Mouse (Mus musculus) bone marrow macrophage, adult 2 months (primary cell): ENCODE data around the gene Casp7. TPM values are rescaled to one million over a fixed set of nuclear protein-coding genes. Genes with fewer than 3 reads are reported as not detected.

Source experiments
- H3K27ac ChIP-seq: 2 replicates; pipeline ENCODE4 v1.5.1; 2012; ENCODE audit warnings: low read depth, low read length; ENCODE audit not compliant: insufficient read depth
- H3K4me1 ChIP-seq: 2 replicates; pipeline ENCODE4 v1.6.1; 2012; ENCODE audit warnings: low read length; ENCODE audit not compliant: control insufficient read depth, insufficient read depth
- H3K4me3 ChIP-seq: 2 replicates; pipeline ENCODE4 v1.5.1; 2012; ENCODE audit warnings: mild to moderate bottlenecking, low read length, moderate library complexity; ENCODE audit not compliant: insufficient read depth
- CTCF ChIP-seq: IDR thresholded peaks from 2 replicates; pipeline ENCODE4 v1.5.1; 2012; ENCODE audit warnings: low read depth, mild to moderate bottlenecking, low read length, moderate library complexity
- POLR2A ChIP-seq: IDR thresholded peaks from 2 replicates; pipeline ENCODE4 v1.6.1; 2012; ENCODE audit warnings: mild to moderate bottlenecking, low read depth, low read length, borderline replicate concordance
- polyA plus RNA-seq: library from polyadenylated mRNA; stranded (reverse); fragments of >200 nt; gene quantifications from 2 replicates; pipeline ENCODE4 v1.2.4, GENCODE M21; 2012; ENCODE audit not compliant: missing spikeins, insufficient read depth, insufficient read length

Gene Casp7
- polyA plus RNA-seq, 1 experiment, result 17.6 TPM

DNA sequence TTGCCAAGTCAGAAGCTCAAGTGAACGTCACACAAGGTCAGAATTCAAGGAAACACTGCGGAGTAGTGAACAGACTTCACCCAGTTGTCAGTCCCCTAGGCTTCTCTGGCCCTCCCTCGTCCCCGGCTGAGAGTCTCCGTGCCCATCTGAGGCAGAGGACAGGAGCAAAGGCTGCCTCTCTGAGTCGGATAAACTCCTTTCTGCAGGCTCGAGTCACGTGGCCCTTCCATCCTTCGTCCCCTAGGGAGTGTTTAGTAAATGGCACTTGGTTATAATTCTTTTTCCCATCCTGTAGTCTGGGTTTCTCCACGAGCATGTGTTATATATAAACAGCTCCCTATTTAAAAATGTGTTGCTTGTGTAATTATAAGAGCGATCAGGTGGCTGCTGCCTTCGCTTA lies 26.4 kb downstream of the Casp7 start:
- Histone ChIP-seq H3K4me3 (no peak overlapping the region), H3K27ac (no peak overlapping the region), H3K4me1 (no peaks in the 10 kb centered on the region)
- TF ChIP-seq CTCF (no peak), POLR2A (no peak)

DNA sequence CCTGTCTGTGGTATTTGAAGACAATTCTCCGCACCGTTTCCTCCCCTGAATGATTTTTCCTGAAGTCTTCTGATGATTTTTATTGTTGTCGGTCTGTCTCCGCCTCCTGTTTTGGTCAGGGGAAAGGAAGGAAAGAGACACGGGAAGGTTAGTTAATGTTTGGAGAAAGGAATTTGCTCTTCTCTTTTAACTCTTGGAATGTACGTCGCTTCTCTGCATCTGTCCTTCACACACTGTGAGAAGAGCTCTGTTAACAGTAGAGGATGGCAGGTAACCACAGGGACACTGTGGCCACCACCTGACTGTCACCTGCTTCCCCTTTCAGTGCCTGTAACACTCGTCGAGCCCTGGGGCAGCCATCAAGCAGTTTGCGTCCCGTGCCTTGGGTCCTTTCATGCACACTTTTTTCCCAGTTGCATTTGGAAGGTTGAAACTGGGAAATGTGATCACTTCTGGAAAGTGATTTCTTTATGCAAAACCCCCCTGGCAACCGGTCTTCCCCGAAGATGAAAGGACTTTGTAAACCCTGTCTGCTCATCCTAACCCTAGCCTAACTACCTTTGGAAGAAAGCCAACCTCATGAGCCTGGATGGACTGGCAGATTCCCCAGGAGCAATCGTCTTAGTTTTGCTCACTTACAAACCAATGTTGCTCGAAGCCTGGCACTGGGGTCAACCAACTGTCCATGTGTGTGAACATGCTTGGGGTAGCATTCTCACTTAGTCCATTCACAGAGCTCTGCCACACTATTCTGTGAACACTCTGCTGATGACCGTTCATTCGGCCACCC lies 27.9 kb downstream of the Casp7 start:
- Histone ChIP-seq H3K4me1 (no peaks in the 10 kb centered on the region), H3K27ac (no peak overlapping the region), H3K4me3 (no peak overlapping the region)
- TF ChIP-seq POLR2A, result no peak
- no peak for TF ChIP-seq CTCF

DNA sequence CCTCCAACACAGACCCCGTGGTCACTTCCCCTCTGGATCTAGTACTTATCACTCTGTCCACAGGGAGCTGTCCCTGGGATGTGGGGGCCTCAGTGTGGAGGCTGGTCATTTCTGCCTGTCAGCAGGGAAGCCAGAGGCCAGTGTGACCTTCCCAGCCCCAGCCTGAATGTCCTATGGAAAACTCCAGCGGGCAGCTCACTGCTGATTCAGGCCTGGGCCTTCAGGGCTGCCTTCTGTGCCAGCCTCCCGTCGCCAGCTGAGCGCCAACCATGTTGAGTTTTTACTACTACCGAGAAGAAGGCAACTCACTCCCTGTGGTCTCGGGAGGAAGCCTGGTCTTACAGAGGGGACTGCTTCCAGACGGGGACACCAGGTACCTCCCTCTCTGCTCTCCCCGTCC lies 28.6 kb downstream of the Casp7 start:
- no peak overlapping the region for H3K27ac ChIP-seq
- no peaks in the 10 kb centered on the region for H3K4me1 ChIP-seq
- no peak for TF ChIP-seq POLR2A
- TF ChIP-seq CTCF, result no peak
- H3K4me3 ChIP-seq, result no peak overlapping the region

DNA sequence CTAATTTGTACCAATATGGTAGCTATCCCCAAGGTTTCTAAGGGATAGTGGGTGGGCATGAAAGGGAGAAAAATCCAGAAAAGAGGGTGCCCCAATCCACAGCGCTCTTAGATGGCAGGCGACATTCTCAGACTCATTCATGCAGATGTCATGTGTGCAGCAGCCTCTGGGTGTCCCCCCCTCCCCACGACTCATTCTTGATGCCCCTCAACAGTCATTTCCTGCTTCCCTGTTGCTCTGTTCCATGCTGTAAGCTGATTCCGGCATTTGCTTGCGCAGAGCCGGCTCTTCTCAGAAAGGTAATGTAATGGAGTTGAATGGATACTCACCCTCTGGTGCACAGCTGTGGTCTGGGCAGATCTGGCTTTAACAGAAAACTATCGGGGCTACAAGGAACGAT lies 33.4 kb downstream of the Casp7 start:
- TF ChIP-seq POLR2A (no peak), CTCF (no peak)
- no peak overlapping the region for H3K4me3 ChIP-seq
- H3K27ac ChIP-seq, result no peak overlapping the region
- H3K4me1 ChIP-seq, result no peaks in the 10 kb centered on the region

DNA sequence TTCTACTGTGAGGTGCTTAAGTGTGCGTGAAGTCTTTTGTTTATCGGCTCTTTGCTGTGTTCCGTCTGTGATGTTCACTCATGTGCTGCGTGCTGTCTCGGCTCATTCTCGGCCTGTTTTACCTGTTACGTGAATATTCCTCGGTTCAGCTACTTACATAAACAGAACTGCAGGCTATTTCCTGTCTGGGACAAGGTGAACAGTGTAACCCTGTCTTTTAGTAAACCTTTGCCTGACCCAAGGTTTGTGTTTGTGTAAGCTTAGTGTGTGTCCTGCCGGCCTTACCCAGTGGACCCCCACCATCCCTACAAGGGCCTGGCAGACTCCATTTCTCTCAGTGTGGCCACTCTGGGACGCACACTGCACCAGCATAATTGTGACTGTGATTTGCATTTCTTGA lies 35.8 kb downstream of the Casp7 start:
- H3K4me1 ChIP-seq, result no peaks in the 10 kb centered on the region
- TF ChIP-seq POLR2A, result no peak
- TF ChIP-seq CTCF, result no peak
- H3K27ac ChIP-seq, result no peak overlapping the region
- H3K4me3 ChIP-seq, result no peak overlapping the region

DNA sequence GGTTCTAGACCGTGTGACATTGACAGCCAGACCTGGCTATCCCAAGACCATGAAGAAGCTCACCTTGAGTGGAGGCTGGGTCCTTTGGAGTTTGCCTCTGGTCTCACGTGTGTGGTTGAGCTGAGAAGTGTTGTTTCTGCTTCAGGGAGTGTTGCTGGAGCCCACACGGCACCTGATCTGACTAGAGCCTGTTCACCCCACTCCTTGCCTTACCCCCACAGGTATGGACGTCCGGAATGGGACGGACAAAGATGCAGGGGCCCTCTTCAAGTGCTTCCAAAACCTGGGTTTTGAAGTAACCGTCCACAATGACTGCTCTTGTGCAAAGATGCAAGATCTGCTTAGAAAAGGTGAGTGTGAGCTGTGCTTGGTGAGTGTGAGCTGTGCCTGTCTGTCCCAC lies 36.7 kb downstream of the Casp7 start:
- Histone ChIP-seq H3K27ac (no peak overlapping the region), H3K4me1 (no peaks in the 10 kb centered on the region), H3K4me3 (no peak overlapping the region)
- TF ChIP-seq POLR2A (no peak), CTCF (no peak)

DNA sequence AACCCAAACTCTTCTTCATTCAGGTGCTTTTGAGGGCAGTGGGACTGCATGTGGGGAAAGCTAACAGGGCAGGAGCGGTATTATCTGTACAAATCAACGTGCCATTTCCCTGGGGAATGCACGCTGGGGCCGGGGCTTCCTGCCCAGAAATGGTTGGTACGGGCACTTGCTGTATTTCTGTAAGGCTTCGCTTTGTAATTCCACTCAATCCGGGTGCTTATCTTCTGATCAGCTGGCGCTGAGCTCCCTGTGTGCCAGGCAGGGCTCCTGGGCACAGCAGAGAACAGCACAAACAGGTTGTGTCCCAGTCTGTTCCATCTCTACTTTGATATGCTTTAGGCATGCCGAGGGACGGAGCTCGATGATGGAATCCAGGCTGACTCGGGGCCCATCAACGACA lies 39.5 kb downstream of the Casp7 start:
- no peaks in the 10 kb centered on the region for H3K4me1 ChIP-seq

DNA sequence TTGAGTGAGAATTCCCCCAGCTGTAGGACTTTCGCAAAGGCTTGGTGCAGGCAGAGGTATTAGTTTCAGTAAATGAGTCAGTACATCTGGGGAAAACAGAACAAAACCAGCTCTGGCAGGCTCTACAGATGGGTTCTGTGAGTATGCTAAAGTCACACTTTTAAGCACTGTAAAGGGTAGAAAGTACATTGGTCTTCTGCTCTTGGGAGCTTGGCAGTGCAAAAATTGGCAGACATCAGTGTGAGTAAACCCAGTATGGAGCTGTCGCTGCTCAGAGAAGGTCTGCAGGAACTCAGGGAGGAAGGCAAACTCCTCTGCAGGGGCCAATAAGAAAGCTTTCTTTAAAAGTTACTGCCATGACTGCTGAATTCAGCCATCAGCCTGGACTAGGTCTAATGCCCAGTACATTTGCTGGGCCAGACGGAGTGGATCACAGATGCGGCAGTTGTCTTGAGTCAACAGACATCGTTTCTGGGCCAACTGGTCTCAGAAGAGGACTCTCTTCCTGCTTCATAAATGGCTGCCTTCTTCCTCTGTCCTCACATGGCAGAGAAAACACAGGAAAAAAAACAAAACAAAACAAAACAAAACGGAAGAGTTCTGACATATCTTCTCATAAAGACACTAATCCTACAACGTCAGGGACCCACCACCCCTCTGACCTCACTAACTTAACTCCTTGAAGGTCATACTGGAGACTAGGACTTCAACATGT lies 41.6 kb downstream of the Casp7 start:
- TF ChIP-seq POLR2A, result no peak
- TF ChIP-seq CTCF, result no peak
- H3K27ac ChIP-seq, result no peak overlapping the region
- H3K4me3 ChIP-seq, result no peak overlapping the region
- no peaks in the 10 kb centered on the region for H3K4me1 ChIP-seq

More for the DNA sequence above, 39.5 kb downstream of the Casp7 start:
- TF ChIP-seq POLR2A (no peak), CTCF (no peak)
- H3K27ac ChIP-seq, result no peak overlapping the region
- H3K4me3 ChIP-seq, result no peak overlapping the region

DNA sequence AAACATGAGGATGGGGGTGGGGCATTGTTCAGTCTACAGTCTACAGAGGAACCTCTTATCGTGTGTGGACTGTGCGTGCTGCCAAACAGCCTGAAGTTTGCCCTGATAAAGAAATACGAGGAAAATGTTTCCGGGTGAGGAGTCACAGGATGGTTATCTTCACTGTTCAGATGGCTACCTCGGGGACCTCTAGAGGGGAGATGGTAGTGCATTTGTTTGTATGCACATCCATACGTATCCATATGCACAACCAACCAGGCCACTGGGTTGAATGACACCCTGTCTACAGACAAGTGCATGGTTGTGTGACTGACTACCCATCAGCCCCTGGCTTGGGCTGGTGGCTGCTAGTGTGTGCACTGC lies 42.1 kb downstream of the Casp7 start:
- H3K27ac ChIP-seq, result no peak overlapping the region
- no peaks in the 10 kb centered on the region for H3K4me1 ChIP-seq
- TF ChIP-seq CTCF (no peak), POLR2A (no peak)
- no peak overlapping the region for H3K4me3 ChIP-seq

DNA sequence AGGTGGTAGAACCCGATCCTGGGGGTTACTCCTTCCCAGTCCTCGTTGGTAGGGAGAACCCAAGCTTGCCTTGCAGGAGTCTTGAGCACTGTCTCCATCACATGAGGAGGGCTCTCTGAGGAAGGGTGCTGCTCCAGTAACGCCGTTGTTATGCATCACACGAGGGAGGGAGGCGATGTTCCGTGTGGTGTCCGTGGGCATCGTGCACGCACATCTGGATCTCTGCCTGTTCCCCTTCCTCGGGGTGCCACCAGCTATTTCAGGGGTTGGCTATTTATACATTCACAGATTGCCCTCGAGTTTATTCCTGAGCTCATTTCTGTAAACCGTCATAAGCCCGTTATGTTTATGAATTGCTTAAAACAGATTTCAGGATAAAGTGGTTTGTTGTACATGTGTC lies 46.5 kb downstream of the Casp7 start:
- no peak for TF ChIP-seq CTCF
- TF ChIP-seq POLR2A, result no peak
- Histone ChIP-seq H3K4me3 (no peak overlapping the region), H3K4me1 (no peaks in the 10 kb centered on the region), H3K27ac (no peak overlapping the region)
